Mouse (Mus musculus): ENCODE data around the gene Tmem169. TPM values are rescaled to one million over a fixed set of nuclear protein-coding genes. Genes with fewer than 3 reads are reported as not detected.

The Tmem169 gene
- polyA plus RNA-seq, 1 experiment = not detected

DNA sequence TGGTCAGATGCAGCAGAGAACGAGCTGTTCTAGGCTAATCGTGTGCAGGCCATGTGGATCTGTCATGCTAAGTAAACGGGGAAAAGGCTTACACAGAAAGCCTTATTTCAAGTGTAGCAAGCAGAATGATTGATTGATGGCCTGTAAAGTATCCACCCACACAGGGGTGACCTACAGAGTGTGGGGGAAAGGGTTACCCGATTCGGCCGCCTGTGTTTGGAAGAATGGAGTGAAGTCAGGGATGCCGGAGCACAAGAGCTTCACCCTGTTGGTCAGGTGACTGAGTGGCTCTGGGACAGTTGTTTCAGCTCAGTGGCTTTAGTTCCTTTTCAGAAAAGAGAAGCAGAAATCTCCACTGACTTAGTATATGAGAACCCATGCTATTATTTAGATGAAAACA lies 32.7 kb downstream of the Tmem169 start:
- H3K27me3 ChIP-seq (ENCODE audit: control insufficient read depth, insufficient read depth, low read length) = no peaks in the 10 kb centered on the region
- H3K27ac ChIP-seq (ENCODE audit: insufficient read depth, low read length) = no peak overlapping the region
- no peak overlapping the region for H3K4me3 ChIP-seq (ENCODE audit: extremely low read depth, insufficient read depth, insufficient read length)
- 88% methylated on average over 7 of the region's 7 CpGs for WGBS
- 0 out of 2 replicates have a peak, but pooled peaks cover 4% of the 10 kb centered on the region for H3K4me1 ChIP-seq (ENCODE audit: control insufficient read depth, insufficient read depth, insufficient read length)
- TF ChIP-seq POLR2A (IDR thresholded peaks at IDR 0.05; ENCODE audit: low read depth, low read length) (no peak), CTCF (IDR thresholded peaks at IDR 0.05; ENCODE audit: extremely low read depth, insufficient read depth, insufficient read length, insufficient replicate concordance) (no peak)
- peaks cover 17% of the 10 kb centered on the region for H3K36me3 ChIP-seq (ENCODE audit: control insufficient read depth, insufficient read depth, low read length)
- DNase-seq (ENCODE audit: low read depth in 1 of 2, low spot score in 2 of 2) = peak in 1 of 2 experiments; percentile 8

DNA sequence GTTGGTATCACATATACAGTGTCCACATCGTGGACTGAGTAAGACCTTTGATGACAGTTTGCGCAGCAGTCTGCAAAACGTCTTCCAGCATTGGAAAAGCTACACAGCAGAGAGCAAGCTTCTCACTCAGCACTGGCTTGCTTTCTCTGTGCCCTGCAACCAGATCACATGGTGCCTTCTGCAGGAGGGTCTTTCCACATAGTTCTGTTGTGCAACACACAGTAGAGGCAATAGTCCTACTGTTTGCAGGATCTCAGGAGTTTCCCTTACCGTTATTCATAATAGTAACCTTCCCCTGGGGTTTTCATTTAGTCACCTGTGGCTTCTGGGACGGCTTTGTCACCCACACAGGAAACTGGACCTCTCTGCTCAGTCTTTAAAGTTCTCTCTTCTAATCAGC lies 36.6 kb downstream of the Tmem169 start:
- no peak for TF ChIP-seq POLR2A (IDR thresholded peaks at IDR 0.05; ENCODE audit: low read depth, low read length)
- no peak for TF ChIP-seq CTCF (IDR thresholded peaks at IDR 0.05; ENCODE audit: extremely low read depth, insufficient read depth, insufficient read length, insufficient replicate concordance)
- WGBS = 67% methylated on average over 5 of the region's 5 CpGs
- H3K4me1 ChIP-seq (ENCODE audit: control insufficient read depth, insufficient read depth, insufficient read length) = 0 out of 2 replicates have a peak, but pooled peaks cover 4% of the 10 kb centered on the region
- H3K4me3 ChIP-seq (ENCODE audit: extremely low read depth, insufficient read depth, insufficient read length) = no peak overlapping the region
- peaks cover 14% of the 10 kb centered on the region for H3K36me3 ChIP-seq (ENCODE audit: control insufficient read depth, insufficient read depth, low read length)
- no peaks in the 10 kb centered on the region for H3K27me3 ChIP-seq (ENCODE audit: control insufficient read depth, insufficient read depth, low read length)
- H3K27ac ChIP-seq (ENCODE audit: insufficient read depth, low read length) = no peak overlapping the region
- no peak for DNase-seq (ENCODE audit: low read depth in 1 of 2, low spot score in 2 of 2)

DNA sequence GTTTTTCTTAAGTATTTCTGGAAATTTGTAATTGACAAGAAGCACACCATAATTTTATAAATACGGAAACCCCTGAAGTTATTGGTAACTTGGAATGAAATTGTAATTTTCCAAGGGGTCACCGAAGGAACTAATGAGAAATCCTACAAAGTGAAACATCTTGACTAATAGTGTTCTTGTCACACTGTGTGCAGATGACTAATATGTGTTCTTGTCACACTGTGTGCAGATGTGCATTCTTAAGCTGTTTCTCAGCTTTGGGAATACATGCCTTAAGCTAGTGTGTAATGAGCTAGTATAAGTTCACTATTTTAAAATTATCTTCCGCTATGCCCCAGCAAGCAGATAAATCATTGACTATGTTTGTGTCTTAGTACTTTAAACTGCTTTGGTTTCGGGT lies 39.1 kb downstream of the Tmem169 start:
- H3K4me3 ChIP-seq (ENCODE audit: extremely low read depth, insufficient read depth, insufficient read length) = no peak overlapping the region
- DNase-seq (ENCODE audit: low read depth in 1 of 2, low spot score in 2 of 2) = no peak
- H3K36me3 ChIP-seq (ENCODE audit: control insufficient read depth, insufficient read depth, low read length) = peaks cover 21% of the 10 kb centered on the region
- H3K4me1 ChIP-seq (ENCODE audit: control insufficient read depth, insufficient read depth, insufficient read length) = no peaks in the 10 kb centered on the region
- 96% methylated on average over 4 of the region's 4 CpGs for WGBS
- TF ChIP-seq POLR2A (IDR thresholded peaks at IDR 0.05; ENCODE audit: low read depth, low read length) = no peak
- TF ChIP-seq CTCF (IDR thresholded peaks at IDR 0.05; ENCODE audit: extremely low read depth, insufficient read depth, insufficient read length, insufficient replicate concordance) = no peak
- H3K27me3 ChIP-seq (ENCODE audit: control insufficient read depth, insufficient read depth, low read length) = no peaks in the 10 kb centered on the region
- no peak overlapping the region for H3K27ac ChIP-seq (ENCODE audit: insufficient read depth, low read length)

DNA sequence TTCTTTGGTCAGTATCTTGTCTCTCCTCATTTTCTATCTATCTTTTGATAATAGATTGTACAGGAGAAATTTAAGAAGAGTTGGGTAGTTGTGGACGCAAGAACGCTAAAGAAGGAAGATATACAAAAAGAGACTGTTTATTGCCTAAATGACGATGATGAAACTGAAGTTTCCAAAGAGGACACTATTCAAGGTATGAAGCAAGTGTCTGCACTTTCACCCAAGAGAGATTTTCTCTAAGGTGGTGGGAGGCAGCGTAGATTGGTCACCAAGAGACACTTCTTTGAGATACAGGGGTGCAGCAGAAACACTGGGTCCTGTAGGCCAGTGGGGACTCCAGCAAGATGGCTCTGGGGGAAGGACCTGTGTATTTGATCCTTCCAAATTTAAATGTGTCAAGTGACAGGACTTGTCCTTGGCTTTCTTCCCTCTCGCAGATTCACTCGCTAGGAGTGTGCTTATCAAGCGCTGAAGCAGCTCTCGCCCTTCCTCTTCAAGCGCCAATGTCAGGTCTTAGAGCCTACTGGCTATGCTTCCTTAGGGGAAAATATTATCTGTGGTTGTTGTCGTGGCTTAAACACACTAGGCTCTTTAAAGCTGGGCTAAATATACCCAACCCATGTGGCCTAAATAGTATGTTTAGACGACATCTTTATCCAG lies 42.1 kb downstream of the Tmem169 start:
- H3K27ac ChIP-seq (ENCODE audit: insufficient read depth, low read length) = no peak overlapping the region
- TF ChIP-seq CTCF (IDR thresholded peaks at IDR 0.05; ENCODE audit: extremely low read depth, insufficient read depth, insufficient read length, insufficient replicate concordance) (no peak), POLR2A (IDR thresholded peaks at IDR 0.05; ENCODE audit: low read depth, low read length) (no peak)
- 86% methylated on average over 11 of the region's 11 CpGs for WGBS
- no peaks in the 10 kb centered on the region for H3K4me1 ChIP-seq (ENCODE audit: control insufficient read depth, insufficient read depth, insufficient read length)
- H3K4me3 ChIP-seq (ENCODE audit: extremely low read depth, insufficient read depth, insufficient read length) = no peak overlapping the region
- no peaks in the 10 kb centered on the region for H3K27me3 ChIP-seq (ENCODE audit: control insufficient read depth, insufficient read depth, low read length)
- H3K36me3 ChIP-seq (ENCODE audit: control insufficient read depth, insufficient read depth, low read length) = peaks cover 15% of the 10 kb centered on the region
- DNase-seq (ENCODE audit: low read depth in 1 of 2, low spot score in 2 of 2) = no peak

DNA sequence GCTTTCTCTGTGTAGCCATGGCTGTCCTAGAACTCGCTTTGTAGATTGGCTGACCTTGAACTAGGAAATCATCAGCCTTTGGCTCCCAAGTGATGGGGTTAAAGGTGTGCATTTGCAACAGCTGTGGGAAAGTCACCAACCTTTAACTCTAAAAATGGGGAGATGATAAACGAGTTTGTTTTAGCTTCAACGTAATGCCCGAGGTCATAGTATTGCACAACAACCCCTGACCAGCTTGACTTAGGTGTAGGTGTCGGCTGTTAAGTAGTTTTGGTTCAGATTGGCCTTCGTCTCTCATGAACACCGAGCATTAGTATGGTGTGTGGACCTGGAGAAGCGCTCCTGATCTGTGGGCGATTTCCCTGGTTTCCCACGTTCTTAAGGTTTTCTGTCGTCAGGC lies 50.6 kb downstream of the Tmem169 start:
- no peaks in the 10 kb centered on the region for H3K4me1 ChIP-seq (ENCODE audit: control insufficient read depth, insufficient read depth, insufficient read length)
- H3K4me3 ChIP-seq (ENCODE audit: extremely low read depth, insufficient read depth, insufficient read length) = no peak overlapping the region
- no peak for DNase-seq (ENCODE audit: low read depth in 1 of 2, low spot score in 2 of 2)
- peaks cover 15% of the 10 kb centered on the region for H3K36me3 ChIP-seq (ENCODE audit: control insufficient read depth, insufficient read depth, low read length)
- TF ChIP-seq POLR2A (IDR thresholded peaks at IDR 0.05; ENCODE audit: low read depth, low read length) (no peak), CTCF (IDR thresholded peaks at IDR 0.05; ENCODE audit: extremely low read depth, insufficient read depth, insufficient read length, insufficient replicate concordance) (no peak)
- WGBS = 93% methylated on average over 11 of the region's 11 CpGs
- no peaks in the 10 kb centered on the region for H3K27me3 ChIP-seq (ENCODE audit: control insufficient read depth, insufficient read depth, low read length)
- no peak overlapping the region for H3K27ac ChIP-seq (ENCODE audit: insufficient read depth, low read length)

DNA sequence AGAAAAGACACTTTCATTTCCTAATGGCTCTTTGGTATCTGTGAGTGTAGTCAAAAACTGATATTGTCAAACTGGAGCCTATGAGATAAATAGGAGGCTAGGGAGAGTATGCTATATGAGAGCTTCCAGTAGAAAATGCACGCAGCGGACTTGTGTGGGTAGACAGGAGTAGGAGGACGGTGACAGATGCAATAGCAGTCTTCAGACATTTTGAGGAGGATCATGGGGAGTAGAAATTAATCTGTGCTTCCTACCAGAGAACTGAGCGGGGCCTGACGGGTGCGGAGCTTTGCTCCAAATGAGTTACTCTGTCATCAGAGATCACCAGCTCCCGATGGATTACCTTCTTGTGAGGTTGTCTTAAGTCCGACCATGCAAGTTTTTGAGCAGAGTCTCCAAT lies 52.6 kb downstream of the Tmem169 start:
- WGBS = 96% methylated on average over 8 of the region's 8 CpGs

DNA sequence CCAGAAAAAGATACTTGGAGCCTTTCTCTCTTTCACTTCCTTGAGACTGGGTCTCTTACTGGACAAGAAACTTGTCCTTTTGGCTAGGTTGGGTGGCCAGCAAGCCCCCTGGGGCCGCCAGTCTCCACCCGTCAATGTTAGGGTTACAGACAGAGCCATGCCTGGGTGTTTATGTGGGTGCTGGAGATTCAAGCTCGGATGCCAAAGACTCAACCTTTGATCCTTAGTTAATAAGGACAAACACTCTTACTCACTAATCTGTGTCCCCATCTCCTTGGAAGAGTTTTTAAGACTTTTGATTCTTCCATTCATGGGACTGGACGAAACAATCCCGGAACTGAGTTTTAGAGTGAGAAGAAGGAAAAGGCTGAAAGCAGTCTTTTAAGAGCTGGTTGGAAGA lies 54.2 kb downstream of the Tmem169 start:
- 96% methylated on average over 5 of the region's 5 CpGs for WGBS
- TF ChIP-seq CTCF (IDR thresholded peaks at IDR 0.05; ENCODE audit: extremely low read depth, insufficient read depth, insufficient read length, insufficient replicate concordance) = no peak
- no peak for TF ChIP-seq POLR2A (IDR thresholded peaks at IDR 0.05; ENCODE audit: low read depth, low read length)
- no peak overlapping the region for H3K4me3 ChIP-seq (ENCODE audit: extremely low read depth, insufficient read depth, insufficient read length)
- no peaks in the 10 kb centered on the region for H3K4me1 ChIP-seq (ENCODE audit: control insufficient read depth, insufficient read depth, insufficient read length)
- H3K27ac ChIP-seq (ENCODE audit: insufficient read depth, low read length) = no peak overlapping the region
- peaks cover 22% of the 10 kb centered on the region for H3K36me3 ChIP-seq (ENCODE audit: control insufficient read depth, insufficient read depth, low read length)
- H3K27me3 ChIP-seq (ENCODE audit: control insufficient read depth, insufficient read depth, low read length) = no peaks in the 10 kb centered on the region
- no peak for DNase-seq (ENCODE audit: low read depth in 1 of 2, low spot score in 2 of 2)

More for the DNA sequence above, 52.6 kb downstream of the Tmem169 start:
- Histone ChIP-seq H3K4me1 (ENCODE audit: control insufficient read depth, insufficient read depth, insufficient read length) (no peaks in the 10 kb centered on the region), H3K27me3 (ENCODE audit: control insufficient read depth, insufficient read depth, low read length) (no peaks in the 10 kb centered on the region), H3K4me3 (ENCODE audit: extremely low read depth, insufficient read depth, insufficient read length) (no peak overlapping the region), H3K36me3 (ENCODE audit: control insufficient read depth, insufficient read depth, low read length) (peaks cover 20% of the 10 kb centered on the region), H3K27ac (ENCODE audit: insufficient read depth, low read length) (no peak overlapping the region)
- DNase-seq (ENCODE audit: low read depth in 1 of 2, low spot score in 2 of 2) = no peak
- TF ChIP-seq CTCF (IDR thresholded peaks at IDR 0.05; ENCODE audit: extremely low read depth, insufficient read depth, insufficient read length, insufficient replicate concordance) (no peak), POLR2A (IDR thresholded peaks at IDR 0.05; ENCODE audit: low read depth, low read length) (no peak)
